Mouse (Mus musculus) spleen, adult 2 months (tissue): Measurements from ENCODE around the gene Rps7.

Experiments
- CTCF ChIP-seq: fragments of 200-500 bp; IDR thresholded peaks from 2 replicates; pipeline ENCODE4 v1.5.1; 2011; ENCODE audit warnings: mild to moderate bottlenecking, inconsistent platforms; ENCODE audit not compliant: insufficient read depth, insufficient read length, insufficient replicate concordance; ENCODE audit errors: extremely low read depth
- POLR2A ChIP-seq: fragments of 200-500 bp; IDR thresholded peaks from 2 replicates; pipeline ENCODE4 v1.6.1; 2011; ENCODE audit warnings: low read depth, low read length, inconsistent platforms

DNA sequence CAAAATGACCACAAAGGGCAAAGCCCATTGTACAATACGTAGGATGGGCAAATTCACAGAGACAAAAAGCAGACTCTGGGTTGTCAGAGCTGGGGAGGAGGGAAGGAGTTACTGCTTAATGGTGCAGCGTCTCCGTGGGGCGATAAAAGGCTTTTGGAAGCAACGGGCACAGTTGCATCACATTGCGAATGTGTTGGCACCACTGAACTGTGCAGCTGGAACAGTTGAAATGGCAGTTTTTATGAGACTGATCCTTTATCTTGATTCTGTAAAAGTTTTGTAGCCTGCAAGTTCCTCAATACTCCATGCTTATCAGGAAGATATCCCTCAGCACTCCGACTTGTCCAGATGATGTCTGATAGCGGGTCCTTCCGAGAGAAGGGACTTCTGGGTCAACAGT, 38.1 kb downstream of the Rps7 start:
- no peak for TF ChIP-seq CTCF
- TF ChIP-seq POLR2A, result no peak
